Mouse (Mus musculus): ENCODE measurements at regions not wholly inside any gene's neighbourhood (a gene's known extent, or its start where the extent isn't known, plus 50 kb on each side); places are given as distances from the start of the nearest gene placed in this dataset.

DNA sequence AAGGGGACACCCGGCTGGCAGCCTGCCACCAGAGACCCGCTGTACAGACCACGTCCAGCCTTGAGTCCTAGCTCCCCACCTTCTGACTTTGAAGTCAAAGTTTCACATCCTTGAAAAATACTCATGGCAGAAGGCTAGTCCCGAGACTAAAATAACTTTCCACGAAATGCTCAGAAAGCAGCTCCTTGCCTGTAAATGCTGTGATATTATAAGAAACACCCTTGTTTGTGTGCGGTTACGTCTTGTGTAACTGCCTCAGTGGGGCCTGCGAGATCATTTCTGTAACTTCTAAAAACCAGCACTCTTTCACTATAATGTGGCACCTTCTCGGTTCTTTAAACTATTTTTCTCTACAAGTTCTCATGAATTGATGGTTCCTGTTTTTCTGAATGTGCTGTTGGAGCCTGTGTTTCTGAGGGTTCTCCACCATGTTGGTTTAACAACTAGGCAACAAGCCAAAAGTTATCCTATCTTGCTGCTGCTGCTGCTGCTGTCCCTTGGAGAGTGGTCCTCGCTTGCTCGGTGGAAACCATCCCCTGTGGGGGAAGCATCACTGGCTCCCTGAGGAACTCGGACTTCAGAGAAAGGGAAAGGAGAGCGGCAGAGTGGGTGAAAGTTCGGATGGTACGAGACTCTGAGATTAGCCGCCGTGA, 176.3 kb upstream of the Spdye4c start:
- TF ChIP-seq POLR2A (IDR thresholded peaks at IDR 0.05; ENCODE audit: low read depth, low read length) (no peak), CTCF (IDR thresholded peaks at IDR 0.05; ENCODE audit: extremely low read depth, insufficient read length, insufficient replicate concordance, low read depth, low read length) (no peak)

All from small intestine, adult 2 months (tissue).